Mouse (Mus musculus): ENCODE data around the gene Ccr8. TPM values are rescaled to one million over a fixed set of nuclear protein-coding genes. Genes with fewer than 3 reads are reported as not detected.

Gene Ccr8
- polyA plus RNA-seq, 1 experiment from 2014 or later = not detected

DNA sequence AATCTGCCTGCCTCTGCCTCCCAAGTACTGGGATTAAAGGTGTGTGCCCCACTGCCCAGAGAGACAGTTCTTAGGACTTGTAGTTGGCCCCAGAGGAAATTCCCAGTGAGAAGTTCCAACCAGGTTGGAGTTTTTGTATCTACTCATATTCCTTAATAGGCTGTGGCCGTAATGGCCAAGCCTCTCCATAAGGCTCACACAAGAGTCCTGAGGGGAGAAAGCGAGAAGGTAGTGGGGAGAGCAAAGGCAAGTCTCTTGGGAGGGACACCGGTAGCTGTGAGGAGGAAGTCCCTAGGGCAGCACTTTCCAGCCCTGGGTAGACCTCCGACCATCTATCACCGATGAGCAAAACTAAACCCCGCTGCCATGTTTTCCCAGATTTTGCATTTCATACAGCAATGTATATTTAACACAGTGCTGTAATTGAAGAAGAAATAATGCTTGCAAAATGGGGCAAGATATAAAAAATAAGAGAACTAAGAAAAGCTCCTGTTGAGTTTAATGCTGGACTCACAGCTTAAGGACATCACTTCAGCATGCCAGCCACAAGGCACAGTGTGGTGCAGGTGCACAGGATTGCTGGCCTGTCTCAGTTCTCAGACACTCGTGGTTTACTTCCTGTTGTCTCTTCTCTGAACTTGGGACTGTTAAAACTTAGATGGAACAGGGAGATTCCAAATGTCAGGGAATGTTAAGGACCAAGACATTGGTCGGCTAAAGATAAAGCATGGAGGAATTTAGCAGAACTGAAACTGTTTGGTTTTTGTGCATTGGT lies 41.3 kb downstream of the Ccr8 start:
- ATAC-seq (ENCODE audit: low FRiP score, low TSS enrichment) (no peak), DNase-seq (no peak)
- peaks cover 44% of the 10 kb centered on the region for H3K36me3 ChIP-seq (ENCODE audit: control insufficient read depth, insufficient read depth, low read length)
- peaks cover 11% of the 10 kb centered on the region for H3K4me1 ChIP-seq (ENCODE audit: control insufficient read depth, insufficient read depth, low read length)
- no peak overlapping the region for H3K9ac ChIP-seq (replicated peaks; ENCODE audit: low read length)
- no peak overlapping the region for H3K27ac ChIP-seq (replicated peaks; ENCODE audit: low read depth, low read length)
- WGBS = 44% methylated on average over 8 of the region's 8 CpGs
- no peak overlapping the region for H3K4me2 ChIP-seq (ENCODE audit: low read length)
- H3K4me3 ChIP-seq (replicated peaks; ENCODE audit: low read depth, low read length) = no peak overlapping the region
- no peaks in the 10 kb centered on the region for H3K9me3 ChIP-seq (ENCODE audit: control insufficient read depth, low read length)
- no peaks in the 10 kb centered on the region for H3K27me3 ChIP-seq (ENCODE audit: control insufficient read depth, insufficient read depth, low read length)

DNA sequence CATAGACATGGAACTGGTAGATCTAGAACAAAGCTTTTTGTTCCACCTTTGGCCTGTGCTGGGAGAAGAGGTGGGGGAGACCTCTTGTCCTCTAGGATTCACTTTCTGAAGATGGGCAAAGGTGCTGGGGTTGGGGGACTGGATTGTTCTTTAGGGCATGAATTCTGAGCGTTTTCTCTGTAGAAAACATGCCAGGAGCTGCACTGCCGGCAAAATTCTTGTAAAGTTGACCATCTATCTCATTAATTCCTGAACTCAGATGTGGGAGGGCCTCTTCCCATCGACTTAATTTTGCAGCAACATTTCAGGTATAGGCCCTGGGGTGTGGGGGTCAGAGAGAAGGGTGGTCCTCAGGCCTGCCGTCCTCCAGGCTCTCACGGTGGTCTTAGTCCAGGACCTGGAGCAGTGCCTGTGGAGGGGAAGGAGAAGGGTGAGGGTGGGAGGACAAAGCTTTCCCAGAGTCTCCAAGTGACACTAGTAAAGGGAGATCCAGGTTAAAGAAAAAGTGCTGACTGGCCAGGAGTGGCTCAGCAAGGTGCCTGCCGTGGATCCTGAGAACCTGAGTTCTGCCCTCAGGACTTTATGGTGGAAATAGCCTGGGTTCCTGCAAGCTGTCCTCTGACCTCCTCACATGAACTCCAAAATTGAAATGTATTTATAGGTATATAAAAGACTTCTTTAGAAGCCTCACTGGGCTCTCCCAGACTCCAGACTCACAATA lies 42.0 kb downstream of the Ccr8 start:
- WGBS = 60% methylated on average over 6 of the region's 6 CpGs
- no peaks in the 10 kb centered on the region for H3K27me3 ChIP-seq (ENCODE audit: control insufficient read depth, insufficient read depth, low read length)
- no peak for DNase-seq

DNA sequence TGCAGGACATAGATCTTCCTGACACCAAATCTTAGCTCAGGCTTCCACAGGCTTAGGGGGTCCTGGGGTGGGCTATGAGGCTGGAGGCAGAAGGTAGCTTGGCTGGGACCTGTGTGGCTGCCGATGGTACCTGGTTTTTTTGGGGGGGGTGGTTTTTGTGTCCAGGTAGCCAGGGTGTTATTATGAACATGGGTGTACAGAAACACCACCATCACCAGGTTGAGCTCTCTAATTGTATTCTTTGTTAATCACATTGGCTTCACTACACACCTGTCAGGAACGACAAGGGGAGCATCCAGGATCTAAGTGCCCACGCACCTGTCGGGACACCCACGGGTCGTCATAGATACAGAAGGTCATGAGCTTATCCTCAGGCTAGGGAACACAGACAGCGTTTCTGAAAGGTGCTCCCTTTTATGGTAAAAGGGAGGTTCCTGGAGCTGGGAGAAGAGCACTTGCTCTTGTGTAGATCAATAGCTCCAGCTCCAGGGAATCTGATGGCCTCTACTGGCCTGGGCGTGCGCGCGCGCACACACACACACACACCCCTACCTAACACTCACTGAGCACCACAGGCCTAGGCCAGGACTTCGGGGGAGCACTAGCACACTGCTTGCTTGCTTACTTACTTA lies 42.7 kb downstream of the Ccr8 start:
- WGBS = 88% methylated on average over 13 of the region's 13 CpGs
- Histone ChIP-seq H3K4me1 (ENCODE audit: control insufficient read depth, insufficient read depth, low read length) (no peaks in the 10 kb centered on the region), H3K9ac (replicated peaks; ENCODE audit: low read length) (no peak overlapping the region), H3K9me3 (ENCODE audit: control insufficient read depth, low read length) (no peaks in the 10 kb centered on the region), H3K4me3 (replicated peaks; ENCODE audit: low read depth, low read length) (no peak overlapping the region), H3K4me2 (ENCODE audit: low read length) (no peak overlapping the region), H3K27ac (replicated peaks; ENCODE audit: low read depth, low read length) (no peak overlapping the region), H3K36me3 (ENCODE audit: control insufficient read depth, insufficient read depth, low read length) (peaks cover 35% of the 10 kb centered on the region), H3K27me3 (ENCODE audit: control insufficient read depth, insufficient read depth, low read length) (no peaks in the 10 kb centered on the region)
- DNase-seq = no peak
- no peak for ATAC-seq (ENCODE audit: low FRiP score, low TSS enrichment)

More for the DNA sequence above, 42.0 kb downstream of the Ccr8 start:
- no peak overlapping the region for H3K9ac ChIP-seq (replicated peaks; ENCODE audit: low read length)
- H3K27ac ChIP-seq (replicated peaks; ENCODE audit: low read depth, low read length) = no peak overlapping the region
- no peaks in the 10 kb centered on the region for H3K9me3 ChIP-seq (ENCODE audit: control insufficient read depth, low read length)
- H3K4me3 ChIP-seq (replicated peaks; ENCODE audit: low read depth, low read length) = no peak overlapping the region
- peaks cover 4% of the 10 kb centered on the region for H3K4me1 ChIP-seq (ENCODE audit: control insufficient read depth, insufficient read depth, low read length)
- peaks cover 43% of the 10 kb centered on the region for H3K36me3 ChIP-seq (ENCODE audit: control insufficient read depth, insufficient read depth, low read length)
- no peak overlapping the region for H3K4me2 ChIP-seq (ENCODE audit: low read length)
- no peak for ATAC-seq (ENCODE audit: low FRiP score, low TSS enrichment)

DNA sequence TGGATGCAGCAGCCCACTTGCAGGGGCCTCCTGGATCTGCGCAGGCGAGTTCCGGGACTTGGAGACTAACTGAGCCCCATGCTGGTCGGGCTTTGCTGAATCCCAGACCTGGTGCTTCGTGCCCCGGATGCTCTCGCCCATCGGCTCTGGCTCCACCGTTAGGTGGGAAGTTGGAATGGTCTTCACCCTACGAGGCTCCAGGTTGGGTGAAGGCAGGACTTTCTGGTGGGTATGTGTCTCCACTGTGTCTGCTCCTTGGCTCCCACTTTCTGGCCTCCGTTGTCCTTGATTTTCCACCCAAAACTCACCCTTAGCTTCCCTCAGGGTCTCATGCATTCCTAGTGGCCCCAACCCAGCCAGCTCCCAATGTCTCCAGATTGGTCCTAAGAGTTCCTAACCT lies 43.5 kb downstream of the Ccr8 start:
- no peak overlapping the region for H3K27ac ChIP-seq (replicated peaks; ENCODE audit: low read depth, low read length)

DNA sequence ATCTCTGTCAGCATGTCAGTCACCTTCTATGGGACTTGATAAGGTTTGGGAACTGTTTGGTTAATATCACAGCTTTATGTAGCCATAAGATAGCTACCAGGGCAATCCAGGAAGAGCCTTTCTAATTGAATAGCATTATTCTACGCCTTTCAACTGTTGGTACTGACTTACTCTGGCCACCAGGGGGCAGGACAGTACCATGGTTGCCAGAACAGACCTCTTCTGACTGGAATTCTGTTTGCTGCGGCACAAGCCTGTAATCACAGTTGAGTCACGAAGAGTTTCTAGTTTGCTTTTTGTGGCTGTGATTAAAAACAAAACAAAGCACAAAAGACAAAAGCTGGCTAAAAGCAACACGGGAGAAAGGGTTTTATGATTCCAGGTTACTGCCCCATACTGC lies 48.7 kb downstream of the Ccr8 start:
- Histone ChIP-seq H3K9ac (replicated peaks; ENCODE audit: low read length) (no peak overlapping the region), H3K4me1 (ENCODE audit: control insufficient read depth, insufficient read depth, low read length) (no peaks in the 10 kb centered on the region), H3K27me3 (ENCODE audit: control insufficient read depth, insufficient read depth, low read length) (no peaks in the 10 kb centered on the region), H3K4me2 (ENCODE audit: low read length) (no peak overlapping the region), H3K9me3 (ENCODE audit: control insufficient read depth, low read length) (no peaks in the 10 kb centered on the region), H3K4me3 (replicated peaks; ENCODE audit: low read depth, low read length) (no peak overlapping the region), H3K27ac (replicated peaks; ENCODE audit: low read depth, low read length) (no peak overlapping the region), H3K36me3 (ENCODE audit: control insufficient read depth, insufficient read depth, low read length) (no peaks in the 10 kb centered on the region)
- no peak for ATAC-seq (ENCODE audit: low FRiP score, low TSS enrichment)
- DNase-seq = peak; percentile 95
- 18% methylated on average over 4 of the region's 4 CpGs for whole genome bisulfite sequencing

More for the DNA sequence above, 43.5 kb downstream of the Ccr8 start:
- Histone ChIP-seq H3K4me3 (replicated peaks; ENCODE audit: low read depth, low read length) (no peak overlapping the region), H3K4me2 (ENCODE audit: low read length) (no peak overlapping the region), H3K9ac (replicated peaks; ENCODE audit: low read length) (no peak overlapping the region), H3K4me1 (ENCODE audit: control insufficient read depth, insufficient read depth, low read length) (no peaks in the 10 kb centered on the region), H3K36me3 (ENCODE audit: control insufficient read depth, insufficient read depth, low read length) (peaks cover 28% of the 10 kb centered on the region), H3K27me3 (ENCODE audit: control insufficient read depth, insufficient read depth, low read length) (no peaks in the 10 kb centered on the region), H3K9me3 (ENCODE audit: control insufficient read depth, low read length) (no peaks in the 10 kb centered on the region)
- ATAC-seq (ENCODE audit: low FRiP score, low TSS enrichment) = no peak
- WGBS = 91% methylated on average over 11 of the region's 11 CpGs
- no peak for DNase-seq

DNA sequence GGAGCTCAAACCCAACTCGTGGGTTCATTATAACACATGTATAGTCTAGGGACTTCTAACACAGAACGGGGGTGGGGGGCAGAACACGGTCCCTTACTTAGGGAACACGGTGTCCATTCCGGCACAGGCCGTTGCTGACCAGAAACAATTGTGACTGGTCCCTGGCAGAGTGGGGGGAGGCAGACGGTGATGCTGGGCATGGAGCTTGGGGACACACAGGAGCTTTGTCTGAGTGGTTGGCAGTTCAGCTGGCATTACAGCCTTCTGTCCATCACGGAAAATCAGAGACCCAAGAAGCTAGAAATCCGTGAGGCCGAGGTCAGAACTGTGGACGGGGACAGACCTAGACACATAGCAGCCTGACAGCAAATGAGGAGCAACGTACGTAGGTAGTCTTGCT lies 52.6 kb downstream of the Ccr8 start:
- ATAC-seq (ENCODE audit: low FRiP score, low TSS enrichment) (no peak), DNase-seq (no peak)
- H3K4me2 ChIP-seq (ENCODE audit: low read length) = no peak overlapping the region
- no peak overlapping the region for H3K4me3 ChIP-seq (replicated peaks; ENCODE audit: low read depth, low read length)
- H3K27ac ChIP-seq (replicated peaks; ENCODE audit: low read depth, low read length) = no peak overlapping the region
- no peak overlapping the region for H3K9ac ChIP-seq (replicated peaks; ENCODE audit: low read length)
- no peaks in the 10 kb centered on the region for H3K36me3 ChIP-seq (ENCODE audit: control insufficient read depth, insufficient read depth, low read length)
- H3K9me3 ChIP-seq (ENCODE audit: control insufficient read depth, low read length) = no peaks in the 10 kb centered on the region
- H3K4me1 ChIP-seq (ENCODE audit: control insufficient read depth, insufficient read depth, low read length) = no peaks in the 10 kb centered on the region
- no peaks in the 10 kb centered on the region for H3K27me3 ChIP-seq (ENCODE audit: control insufficient read depth, insufficient read depth, low read length)
- WGBS = 87% methylated on average over 13 of the region's 13 CpGs

Other genes starting within 250 kb of the Ccr8 start
- 65.5 and 75.6 TPM in 2 replicates for gene Wdr48, start 197.2 kb upstream of the Ccr8 start, polyA plus RNA-seq (2014; fragmentation: Nextera tagmentation; extraction: Ambion mirVana)
- 25.2 and 31.7 TPM in 2 replicates for gene Gorasp1, start 154.5 kb upstream of the Ccr8 start, polyA plus RNA-seq (2014; fragmentation: Nextera tagmentation; extraction: Ambion mirVana)
- gene Ttc21a, start 154.5 kb upstream of the Ccr8 start, polyA plus RNA-seq (2014; fragmentation: Nextera tagmentation; extraction: Ambion mirVana) = 0.45 and 0.49 TPM in 2 replicates
- 0.67 and 2.2 TPM in 2 replicates for gene Csrnp1, start 107.5 kb upstream of the Ccr8 start, polyA plus RNA-seq (2014; fragmentation: Nextera tagmentation; extraction: Ambion mirVana)
- not detected in 2 replicates for gene Xirp1, start 68.5 kb upstream of the Ccr8 start, polyA plus RNA-seq (2014; fragmentation: Nextera tagmentation; extraction: Ambion mirVana)
- gene Cx3cr1, start 22.2 kb upstream of the Ccr8 start, polyA plus RNA-seq (2014; fragmentation: Nextera tagmentation; extraction: Ambion mirVana) = 3.4 and 5.0 TPM in 2 replicates
- gene Slc25a38, start 18.3 kb downstream of the Ccr8 start, polyA plus RNA-seq (2014; fragmentation: Nextera tagmentation; extraction: Ambion mirVana) = 36.8 and 43.2 TPM in 2 replicates
- 1,176 and 1,335 TPM in 2 replicates for gene Rpsa, start 35.6 kb downstream of the Ccr8 start, polyA plus RNA-seq (2014; fragmentation: Nextera tagmentation; extraction: Ambion mirVana)
- gene Mobp, start 57.6 kb downstream of the Ccr8 start, polyA plus RNA-seq (2014; fragmentation: Nextera tagmentation; extraction: Ambion mirVana) = not detected in 2 replicates
- gene Myrip, start 209.4 kb downstream of the Ccr8 start, polyA plus RNA-seq (2014; fragmentation: Nextera tagmentation; extraction: Ambion mirVana) = 3.8 and 5.4 TPM in 2 replicates

All from midbrain, embryonic 14.5 days (tissue).